Mouse (Mus musculus) spleen, adult 2 months (tissue): ENCODE data around the gene Adra1d.

ENCODE experiments used
- CTCF ChIP-seq: fragments of 200-500 bp; IDR thresholded peaks from 2 replicates; pipeline ENCODE4 v1.5.1; 2011; ENCODE audit warnings: mild to moderate bottlenecking, inconsistent platforms; ENCODE audit not compliant: insufficient read depth, insufficient read length, insufficient replicate concordance; ENCODE audit errors: extremely low read depth
- POLR2A ChIP-seq: fragments of 200-500 bp; IDR thresholded peaks from 2 replicates; pipeline ENCODE4 v1.6.1; 2011; ENCODE audit warnings: low read depth, low read length, inconsistent platforms

DNA sequence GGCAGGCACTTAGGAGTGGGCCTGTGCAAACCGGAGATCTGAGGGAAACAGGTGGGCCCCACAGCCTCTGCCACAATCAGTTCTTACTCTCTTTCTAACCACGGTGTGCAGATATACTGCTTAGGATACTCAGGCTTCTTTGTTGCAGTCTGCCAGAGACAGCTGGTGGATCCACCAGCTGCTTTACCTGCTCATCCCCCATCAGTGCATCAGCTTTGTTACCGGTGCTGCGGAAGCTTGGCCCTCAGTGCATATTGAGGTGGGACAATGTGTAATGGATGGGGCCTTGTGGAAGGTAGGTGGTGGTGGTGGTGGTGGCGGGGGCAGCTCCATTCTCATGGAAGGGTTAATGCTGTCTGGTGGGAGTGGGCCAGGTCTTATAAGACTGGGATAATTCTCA, 13.0 kb downstream of the Adra1d start:
- TF ChIP-seq POLR2A (no peak), CTCF (no peak)
